Mouse (Mus musculus) layer of hippocampus, postnatal 14 days (tissue): ENCODE data around the gene Eml2. TPM values are rescaled to one million over a fixed set of nuclear protein-coding genes. Genes with fewer than 3 reads are reported as not detected.

Experiments
- DNase-seq, 2 experiments: peaks; one replicate each; pipeline ENCODE4 v3.0.0; 2021 to 2022; ENCODE audit warnings: low spot score in 2 of 2, mixed read lengths in 1 of 2
- total RNA-seq, 2 experiments: library from RNA; stranded (reverse); gene quantifications; 2 replicates each; pipeline ENCODE4 v1.2.3; 2021

The Eml2 gene
- total RNA-seq, 2 experiments from 2014 or later: 175 to 197 TPM

- DNase-seq: peak; percentile 99 to 100
Measured at GRCm38 (mm10) chr7:19227883-19228792, 51.9 kb downstream of the Eml2 start, which contains the start of gene Opa3. Gene Opa3, plus strand, starts transcription at chr7:19228334.

- DNase-seq: no peak
Measured at GRCm38 (mm10) chr7:19228793-19229148, 52.5 kb downstream of the Eml2 start.

GRCm38 (mm10) chr7:19229404-19229803 lies 53.2 kb downstream of the Eml2 start:
- DNase-seq: no peak

- no peak for DNase-seq
Measured at GRCm38 (mm10) chr7:19230041-19230580, 53.9 kb downstream of the Eml2 start.

GRCm38 (mm10) chr7:19230899-19231298 lies 54.7 kb downstream of the Eml2 start:
- no peak for DNase-seq

GRCm38 (mm10) chr7:19231849-19232248 lies 55.6 kb downstream of the Eml2 start:
- no peak for DNase-seq

- DNase-seq: no peak
Measured at GRCm38 (mm10) chr7:19234652-19235051, 58.4 kb downstream of the Eml2 start.

- DNase-seq: no peak
Measured at GRCm38 (mm10) chr7:19235092-19235671, 59.0 kb downstream of the Eml2 start.

- no peak for DNase-seq
Measured at GRCm38 (mm10) chr7:19236411-19236810, 60.2 kb downstream of the Eml2 start.

- no peak for DNase-seq
Measured at GRCm38 (mm10) chr7:19238344-19238743, 62.1 kb downstream of the Eml2 start.

- peak; percentile 91 to 94 for DNase-seq
Measured at GRCm38 (mm10) chr7:19239423-19239822, 63.2 kb downstream of the Eml2 start.

GRCm38 (mm10) chr7:19239986-19240385 lies 63.8 kb downstream of the Eml2 start:
- no peak for DNase-seq

GRCm38 (mm10) chr7:19240905-19241463 lies 64.8 kb downstream of the Eml2 start:
- no peak for DNase-seq

- DNase-seq: no peak
Measured at GRCm38 (mm10) chr7:19242005-19242404, 65.8 kb downstream of the Eml2 start.

- DNase-seq: no peak
Measured at GRCm38 (mm10) chr7:19243858-19244257, 67.6 kb downstream of the Eml2 start.

- no peak for DNase-seq
Measured at GRCm38 (mm10) chr7:19245083-19245482, 68.9 kb downstream of the Eml2 start.

GRCm38 (mm10) chr7:19246855-19247254 lies 70.6 kb downstream of the Eml2 start:
- DNase-seq: no peak

GRCm38 (mm10) chr7:19247511-19247910 lies 71.3 kb downstream of the Eml2 start:
- DNase-seq: no peak

- no peak for DNase-seq
Measured at GRCm38 (mm10) chr7:19252078-19252477, 75.9 kb downstream of the Eml2 start.

GRCm38 (mm10) chr7:19253437-19253836 lies 77.2 kb downstream of the Eml2 start:
- no peak for DNase-seq

- no peak for DNase-seq
Measured at GRCm38 (mm10) chr7:19255395-19255794, 79.2 kb downstream of the Eml2 start.
